Mouse (Mus musculus) liver, adult 2 months (tissue): ENCODE measurements at regions not wholly inside any gene's neighbourhood (a gene's known extent, or its start where the extent isn't known, plus 50 kb on each side); places are given as distances from the start of the nearest gene placed in this dataset.

Experiments used
- DNase-seq: peaks from one replicate; pipeline ENCODE4 v3.0.0-alpha.2; 2011; ENCODE audit warnings: low read depth, low spot score; ENCODE audit errors: extremely low read depth
- H3K27ac ChIP-seq: fragments of 200-500 bp; replicated peaks from 2 replicates; pipeline ENCODE4 v1.5.1; 2012; ENCODE audit warnings: low read depth, mild to moderate bottlenecking, control low read depth, inconsistent platforms, low read length; ENCODE audit not compliant: insufficient read depth
- H3K27me3 ChIP-seq: fragments of 200-500 bp; 2 replicates; pipeline ENCODE4 v1.6.1; 2012; ENCODE audit warnings: mild to moderate bottlenecking, moderate library complexity, low read length, inconsistent platforms; ENCODE audit not compliant: control insufficient read depth, insufficient read depth
- H3K36me3 ChIP-seq: fragments of 200-500 bp; 2 replicates; pipeline ENCODE4 v1.6.1; 2012; ENCODE audit warnings: low read length, inconsistent platforms; ENCODE audit not compliant: control insufficient read depth, insufficient read depth
- H3K4me1 ChIP-seq: fragments of 200-500 bp; 2 replicates; pipeline ENCODE4 v1.6.1; 2011; ENCODE audit warnings: low read length; ENCODE audit not compliant: control insufficient read depth, insufficient read depth
- H3K4me3 ChIP-seq: fragments of 200-500 bp; 2 replicates; pipeline ENCODE4 v1.5.1; 2011; ENCODE audit warnings: low read depth, mild to moderate bottlenecking, control low read depth, low read length, moderate library complexity; ENCODE audit not compliant: insufficient read depth
- H3K79me2 ChIP-seq: fragments of 200-500 bp; 2 replicates; pipeline ENCODE4 v1.6.1; 2012; ENCODE audit warnings: inconsistent platforms, mild to moderate bottlenecking, low read length, moderate library complexity; ENCODE audit not compliant: control insufficient read depth, insufficient read depth
- H3K9ac ChIP-seq: fragments of 200-500 bp; 2 replicates; pipeline ENCODE4 v1.6.1; 2012; ENCODE audit warnings: low read depth, mild to moderate bottlenecking, control low read depth, inconsistent platforms, low read length
- CTCF ChIP-seq: fragments of 200-500 bp; IDR thresholded peaks from 2 replicates; pipeline ENCODE4 v1.5.1; 2011; ENCODE audit warnings: low read depth, low read length, control low read depth
- POLR2A ChIP-seq: fragments of 200-500 bp; IDR thresholded peaks from 2 replicates; pipeline ENCODE4 v1.6.1; 2011; ENCODE audit warnings: low read length, control low read depth; ENCODE audit not compliant: insufficient read depth; ENCODE audit errors: extremely low read depth
- WGBS: fragments of 180-500 bp; shearing (Covaris S2); methylation state at CpG from one replicate; pipeline ENCODE4 v1.1.7; 2018; 5-methylcytosine and 5-hydroxymethylcytosine counted together

DNA sequence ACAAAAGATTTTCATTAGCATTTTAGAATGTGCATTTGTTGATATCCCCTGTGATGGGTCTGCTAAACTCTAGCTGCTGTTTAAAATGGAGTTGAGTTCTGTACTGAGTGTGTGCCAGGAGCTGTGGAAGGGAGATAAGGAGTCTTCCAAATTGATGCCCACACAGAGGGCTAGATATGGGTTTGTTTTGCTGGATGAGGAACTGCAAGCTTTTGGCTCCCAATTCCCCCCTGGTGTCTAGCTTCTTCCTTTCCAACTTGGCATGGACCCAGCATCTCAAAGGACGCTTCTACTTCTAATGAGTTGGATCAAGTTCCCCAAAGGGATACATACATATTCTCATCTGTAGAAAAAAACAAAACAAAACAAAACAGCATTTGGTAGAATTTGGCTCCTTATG lies 577.0 kb upstream of the Large1 start:
- Histone ChIP-seq H3K4me3 (no peak overlapping the region), H3K36me3 (no peaks in the 10 kb centered on the region), H3K27ac (no peak overlapping the region), H3K9ac (no peak overlapping the region), H3K4me1 (peaks cover 3% of the 10 kb centered on the region; the same call in 1 of the 2 replicates), H3K27me3 (no peaks in the 10 kb centered on the region), H3K79me2 (no peaks in the 10 kb centered on the region)
- no peak for DNase-seq
- TF ChIP-seq POLR2A = no peak
- TF ChIP-seq CTCF = no peak
- WGBS = 92% methylated on average over 1 of the region's 1 CpGs

DNA sequence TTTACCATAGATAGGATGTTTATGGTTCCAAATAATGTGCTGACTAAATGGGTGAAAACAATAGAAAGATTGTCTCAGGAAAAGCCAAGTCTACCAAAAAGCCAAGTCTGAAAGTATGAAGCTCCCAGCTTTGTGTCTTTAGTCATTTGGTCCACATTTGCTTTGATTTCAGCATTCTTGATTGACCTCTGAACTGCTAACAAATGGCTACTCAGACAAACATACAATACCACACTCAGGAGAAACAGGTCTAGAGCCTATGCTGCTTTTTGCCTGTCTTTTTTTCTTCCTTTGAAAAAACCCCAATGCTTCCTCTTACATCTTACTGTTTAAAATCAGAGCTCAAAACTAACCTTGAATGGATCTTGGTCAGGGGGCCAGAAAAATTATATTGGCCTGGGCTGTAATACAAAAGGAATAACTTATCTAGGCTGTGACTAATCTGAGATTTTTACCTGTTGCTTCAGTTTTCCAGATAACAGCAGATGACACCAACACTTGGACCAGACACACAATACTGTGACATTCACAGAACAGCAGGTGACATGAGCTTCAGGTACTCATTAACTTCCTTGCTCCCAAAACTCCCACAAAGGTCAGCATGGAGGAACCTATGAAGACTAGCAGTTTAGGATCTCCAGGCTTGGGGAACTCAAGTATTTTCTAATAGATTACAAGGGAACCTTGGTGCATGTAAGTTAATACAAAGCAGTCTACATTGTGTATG lies 572.3 kb upstream of the Large1 start:
- DNase-seq = peak; percentile 82
- Histone ChIP-seq H3K79me2 (no peaks in the 10 kb centered on the region), H3K27me3 (no peaks in the 10 kb centered on the region), H3K4me3 (no peak overlapping the region), H3K4me1 (peaks cover 9% of the 10 kb centered on the region; the same call in 1 of the 2 replicates), H3K9ac (no peak overlapping the region), H3K27ac (0 out of 2 replicates have a peak overlapping the region, but pooled peaks have one; percentile 24), H3K36me3 (no peaks in the 10 kb centered on the region)
- TF ChIP-seq POLR2A = no peak
- TF ChIP-seq CTCF = no peak

DNA sequence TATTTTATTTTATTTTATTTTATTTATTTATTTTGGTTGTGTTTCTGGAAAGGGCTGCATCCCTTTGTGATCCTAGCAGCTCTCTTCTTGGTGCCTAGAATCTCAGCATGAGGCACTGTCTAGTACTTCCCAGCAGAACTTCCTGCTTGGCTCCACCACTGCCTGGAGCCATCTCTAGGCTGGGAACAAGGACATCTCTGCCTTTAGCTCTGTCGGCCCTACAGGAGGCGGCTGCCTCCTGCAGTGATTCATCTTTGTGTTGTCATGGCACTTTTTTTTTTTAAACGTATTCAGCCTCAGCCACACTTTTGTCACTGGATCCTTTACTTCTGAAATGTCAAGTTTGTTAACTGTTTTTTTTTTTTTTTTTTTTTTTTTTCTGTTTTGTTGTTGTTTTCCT lies 569.8 kb upstream of the Large1 start:
- no peak overlapping the region for H3K27ac ChIP-seq
- no peak for DNase-seq

DNA sequence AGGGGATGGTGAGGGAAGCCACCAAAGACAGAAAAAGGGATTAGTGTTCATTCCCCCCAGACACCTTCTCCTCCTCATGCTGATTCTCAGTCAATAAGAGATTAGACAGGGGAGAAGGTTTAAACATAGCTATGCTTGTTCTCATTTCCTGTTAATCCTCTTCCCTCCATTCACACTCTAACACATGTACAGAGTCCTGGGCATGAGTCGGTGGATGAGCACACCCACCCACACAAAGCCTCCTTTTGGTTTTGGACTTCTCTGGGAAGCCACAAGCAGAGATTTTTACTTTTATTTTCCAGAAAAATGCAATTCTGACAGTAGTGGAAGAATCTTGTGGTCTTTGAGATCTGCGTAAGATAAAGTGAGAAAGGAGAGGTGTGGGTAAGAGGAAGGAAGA lies 567.8 kb upstream of the Large1 start:
- WGBS = 74% methylated on average over 2 of the region's 2 CpGs
- TF ChIP-seq CTCF = no peak
- no peak for DNase-seq
- no peaks in the 10 kb centered on the region for H3K27me3 ChIP-seq
- H3K4me3 ChIP-seq = no peak overlapping the region
- no peaks in the 10 kb centered on the region for H3K79me2 ChIP-seq
- H3K36me3 ChIP-seq = no peaks in the 10 kb centered on the region
- no peak overlapping the region for H3K9ac ChIP-seq
- peaks cover 12% of the 10 kb centered on the region; the same call in 1 of the 2 replicates for H3K4me1 ChIP-seq
- no peak overlapping the region for H3K27ac ChIP-seq

More for the DNA sequence above, 569.8 kb upstream of the Large1 start:
- TF ChIP-seq CTCF (no peak), POLR2A (no peak)
- H3K9ac ChIP-seq = no peak overlapping the region
- H3K4me1 ChIP-seq = peaks cover 12% of the 10 kb centered on the region; the same call in 1 of the 2 replicates
- H3K4me3 ChIP-seq = no peak overlapping the region
- WGBS = 80% methylated on average over 3 of the region's 3 CpGs
- H3K36me3 ChIP-seq = no peaks in the 10 kb centered on the region
- H3K27me3 ChIP-seq = no peaks in the 10 kb centered on the region
- H3K79me2 ChIP-seq = no peaks in the 10 kb centered on the region

DNA sequence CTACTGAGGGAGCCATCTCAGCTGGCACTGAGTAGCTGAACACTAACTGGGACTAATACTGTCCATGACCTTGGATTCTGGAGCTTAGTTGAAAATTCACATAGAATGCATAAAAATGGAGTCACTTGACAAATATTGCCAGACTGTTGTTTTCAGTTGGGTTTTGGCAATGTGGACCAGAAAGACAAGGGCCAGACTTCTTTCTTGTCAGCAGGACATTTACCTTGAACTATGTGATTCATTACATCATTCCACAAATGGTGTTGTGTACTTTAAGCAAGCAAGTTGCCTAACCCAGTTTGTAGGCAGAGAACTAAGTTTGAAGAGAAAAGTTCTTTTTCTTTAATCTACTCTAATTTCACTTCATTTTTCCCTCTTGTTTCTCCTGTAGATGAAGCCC lies 567.2 kb upstream of the Large1 start:
- no peaks in the 10 kb centered on the region for H3K79me2 ChIP-seq
- no peak for TF ChIP-seq CTCF
- TF ChIP-seq POLR2A = no peak
- 0 out of 2 replicates have a peak overlapping the region, but pooled peaks have one; percentile 35 for H3K27ac ChIP-seq
- no peak overlapping the region for H3K9ac ChIP-seq
- no peak overlapping the region for H3K4me3 ChIP-seq
- H3K27me3 ChIP-seq = no peaks in the 10 kb centered on the region
- no peaks in the 10 kb centered on the region for H3K36me3 ChIP-seq
- peaks cover 11% of the 10 kb centered on the region; the same call in 1 of the 2 replicates for H3K4me1 ChIP-seq
- DNase-seq = peak; percentile 95

DNA sequence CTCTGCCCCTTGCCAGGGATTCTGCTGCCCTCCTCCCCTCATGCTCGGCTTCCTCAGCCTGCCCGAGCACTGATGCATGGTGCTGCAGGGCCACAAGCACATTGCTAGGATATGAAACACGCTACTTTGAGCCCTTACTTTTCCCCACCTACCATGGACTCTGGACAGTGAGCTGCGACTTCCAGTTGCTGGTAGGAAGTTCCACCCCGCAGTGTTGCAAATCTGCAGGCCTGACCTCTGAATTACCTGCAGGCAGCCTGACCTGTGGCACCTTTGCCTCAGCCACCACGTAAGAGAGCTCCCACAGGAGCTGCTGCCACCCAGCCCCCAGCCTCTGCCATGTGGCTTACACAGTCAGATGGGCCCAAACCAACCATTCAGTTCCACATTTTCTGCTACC lies 551.7 kb upstream of the Large1 start:
- 38% methylated on average over 6 of the region's 6 CpGs for WGBS
- H3K9ac ChIP-seq = no peak overlapping the region

More for the DNA sequence above, 551.7 kb upstream of the Large1 start:
- H3K36me3 ChIP-seq = no peaks in the 10 kb centered on the region
- DNase-seq = peak; percentile 83
- peaks cover 6% of the 10 kb centered on the region; the same call in 1 of the 2 replicates for H3K4me1 ChIP-seq
- no peak for TF ChIP-seq POLR2A
- no peaks in the 10 kb centered on the region for H3K27me3 ChIP-seq
- no peaks in the 10 kb centered on the region for H3K79me2 ChIP-seq
- H3K4me3 ChIP-seq = no peak overlapping the region
- no peak overlapping the region for H3K27ac ChIP-seq
